Mouse (Mus musculus): ENCODE data around the gene Exoc6b. TPM values are rescaled to one million over a fixed set of nuclear protein-coding genes. Genes with fewer than 3 reads are reported as not detected.
A peak's percentile ranks its signal among the peaks of the same experiment; 100 is the strongest.

Gene Exoc6b
- polyA plus RNA-seq, 1 experiment from 2014 or later = 2.7 TPM

DNA sequence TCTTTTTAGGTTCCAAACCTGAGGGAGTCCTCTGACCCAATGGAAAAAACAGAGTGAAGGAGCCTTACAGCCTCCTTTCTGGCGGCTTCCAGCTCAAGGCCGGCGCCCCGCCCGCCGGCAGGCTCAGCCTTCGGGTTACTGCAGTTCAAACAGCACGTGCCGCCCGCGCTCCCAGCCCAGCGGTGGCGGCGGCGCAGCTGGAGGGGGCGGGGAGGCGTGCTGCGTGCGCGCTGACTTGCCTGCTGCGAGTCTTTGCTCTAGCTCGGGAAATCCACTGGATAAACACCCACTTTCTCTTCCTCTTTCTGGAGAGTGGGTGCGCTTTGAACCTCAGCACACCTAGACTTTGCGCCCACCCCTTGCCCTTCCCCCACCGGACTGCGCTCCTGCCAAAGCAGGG, 485.9 kb downstream of the Exoc6b start:
- Histone ChIP-seq H3K9me3 (replicated peaks) (no peaks in the 10 kb centered on the region), H3K27ac (replicated peaks) (no peak overlapping the region), H3K4me2 (peak overlapping the region; percentile 53), H3K27me3 (peaks cover 90% of the 10 kb centered on the region), H3K9ac (no peak overlapping the region), H3K4me1 (replicated peaks) (peaks cover 24% of the 10 kb centered on the region), H3K36me3 (replicated peaks) (no peaks in the 10 kb centered on the region), H3K4me3 (replicated peaks) (peak overlapping the region; percentile 18)
- 1% methylated on average over 26 of the region's 26 CpGs for WGBS (ENCODE audit: insufficient replicate concordance)
- peak; percentile 40; the same call in 1 of the 2 replicates for ATAC-seq (ENCODE audit: insufficient read depth)

GRCm38 (mm10) chr6:84582826-84583225, 486.5 kb downstream of the Exoc6b start:
- Histone ChIP-seq H3K9me3 (replicated peaks) (no peaks in the 10 kb centered on the region), H3K27me3 (peaks cover 85% of the 10 kb centered on the region), H3K4me2 (0 out of 2 replicates have a peak overlapping the region, but pooled peaks have one; percentile 53), H3K4me3 (replicated peaks) (no peak overlapping the region), H3K9ac (no peak overlapping the region), H3K36me3 (replicated peaks) (no peaks in the 10 kb centered on the region), H3K4me1 (replicated peaks) (peaks cover 19% of the 10 kb centered on the region), H3K27ac (replicated peaks) (no peak overlapping the region)
- ATAC-seq (ENCODE audit: insufficient read depth) = no peak
- 28% methylated on average over 5 of the region's 5 CpGs for WGBS (ENCODE audit: insufficient replicate concordance)

DNA sequence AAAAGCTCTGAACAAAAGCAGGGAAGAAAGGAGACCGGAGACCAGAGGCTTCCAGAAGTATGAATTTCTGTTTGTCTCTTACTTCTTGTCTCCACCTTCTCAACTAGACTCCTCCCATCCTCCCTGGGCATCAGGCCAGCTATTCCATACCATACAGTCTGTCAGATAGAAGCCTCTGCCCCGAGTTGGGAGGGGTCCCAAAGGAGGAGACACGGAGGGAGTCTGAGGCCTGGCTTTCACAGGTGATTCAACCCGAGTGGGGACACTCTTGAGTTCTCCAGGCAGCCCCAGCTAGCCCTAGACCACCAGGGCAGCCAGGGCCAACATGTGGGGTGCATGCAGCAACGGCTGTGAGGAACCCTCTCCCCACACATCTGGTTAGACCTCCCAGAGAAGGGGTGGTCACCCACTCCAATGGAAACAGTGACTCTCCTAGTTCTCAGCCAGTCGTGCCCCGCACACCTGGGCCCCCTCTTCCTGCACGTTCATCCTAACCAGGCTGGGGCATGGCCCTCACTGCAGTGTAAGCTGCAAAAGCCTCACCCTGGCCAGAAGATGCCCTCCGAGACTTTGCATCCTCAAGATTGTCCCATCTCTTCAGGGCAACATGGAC, 487.4 kb downstream of the Exoc6b start:
- no peaks in the 10 kb centered on the region for H3K9me3 ChIP-seq (replicated peaks)
- no peak overlapping the region for H3K9ac ChIP-seq
- H3K4me2 ChIP-seq = no peak overlapping the region
- H3K4me3 ChIP-seq (replicated peaks) = no peak overlapping the region
- H3K27ac ChIP-seq (replicated peaks) = no peak overlapping the region
- 45% methylated on average over 9 of the region's 9 CpGs for WGBS (ENCODE audit: insufficient replicate concordance)
- H3K27me3 ChIP-seq = peaks cover 76% of the 10 kb centered on the region
- H3K4me1 ChIP-seq (replicated peaks) = peaks cover 17% of the 10 kb centered on the region
- H3K36me3 ChIP-seq (replicated peaks) = no peaks in the 10 kb centered on the region
- no peak for ATAC-seq (ENCODE audit: insufficient read depth)

GRCm38 (mm10) chr6:84580979-84581832, 488.1 kb downstream of the Exoc6b start:
- Histone ChIP-seq H3K4me2 (no peak overlapping the region), H3K4me1 (replicated peaks) (peaks cover 17% of the 10 kb centered on the region), H3K27ac (replicated peaks) (no peak overlapping the region), H3K9me3 (replicated peaks) (no peaks in the 10 kb centered on the region), H3K9ac (no peak overlapping the region), H3K36me3 (replicated peaks) (no peaks in the 10 kb centered on the region), H3K4me3 (replicated peaks) (no peak overlapping the region), H3K27me3 (peaks cover 73% of the 10 kb centered on the region)
- 50% methylated on average over 6 of the region's 6 CpGs for WGBS (ENCODE audit: insufficient replicate concordance)
- no peak for ATAC-seq (ENCODE audit: insufficient read depth)

DNA sequence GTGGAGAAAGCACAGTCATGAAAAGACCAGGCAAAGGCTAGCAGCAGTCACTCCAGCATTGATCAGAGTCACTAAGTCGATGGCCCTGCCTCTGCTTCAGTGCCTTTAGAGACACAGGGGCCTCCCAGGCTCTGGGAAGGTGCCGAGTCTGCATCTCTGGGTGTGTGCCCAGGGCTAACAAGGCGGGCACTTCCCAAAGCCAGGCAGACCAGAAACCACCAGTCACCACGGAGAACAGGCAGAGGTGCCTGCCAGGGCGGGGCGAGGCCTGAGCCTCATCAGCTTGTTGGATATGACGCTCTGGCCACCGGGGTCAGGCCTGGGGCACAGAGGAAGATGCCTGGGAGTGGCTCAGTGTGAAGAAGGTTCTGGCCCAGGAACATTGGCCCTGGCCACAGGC, 489.8 kb downstream of the Exoc6b start:
- no peak for ATAC-seq (ENCODE audit: insufficient read depth)
- no peaks in the 10 kb centered on the region for H3K36me3 ChIP-seq (replicated peaks)
- H3K9me3 ChIP-seq (replicated peaks) = no peaks in the 10 kb centered on the region
- H3K9ac ChIP-seq = no peak overlapping the region
- H3K27me3 ChIP-seq = peaks cover 60% of the 10 kb centered on the region
- H3K4me2 ChIP-seq = no peak overlapping the region
- 46% methylated on average over 8 of the region's 8 CpGs for WGBS (ENCODE audit: insufficient replicate concordance)
- peaks cover 9% of the 10 kb centered on the region for H3K4me1 ChIP-seq (replicated peaks)
- no peak overlapping the region for H3K4me3 ChIP-seq (replicated peaks)
- no peak overlapping the region for H3K27ac ChIP-seq (replicated peaks)

DNA sequence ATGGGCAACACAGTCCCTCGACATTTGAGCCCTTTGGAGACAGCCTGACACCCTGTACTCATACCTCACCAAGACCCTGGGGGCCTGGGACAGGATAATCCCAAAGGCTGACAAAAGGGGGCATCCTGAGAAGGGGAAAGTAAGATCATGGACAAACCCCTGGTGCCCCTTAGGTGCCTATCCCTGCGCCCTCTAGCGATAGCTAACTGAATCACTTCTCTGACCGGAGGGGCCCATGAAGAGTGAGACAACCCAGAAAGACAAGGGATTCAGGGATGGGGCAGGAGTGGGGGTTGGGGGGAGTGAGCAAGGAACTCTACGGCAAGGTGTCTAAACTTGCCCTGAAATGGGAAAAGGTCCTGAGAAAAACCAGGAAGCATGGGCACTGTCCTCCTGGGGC, 490.4 kb downstream of the Exoc6b start:
- no peak overlapping the region for H3K27ac ChIP-seq (replicated peaks)
- ATAC-seq (ENCODE audit: insufficient read depth) = no peak

GRCm38 (mm10) chr6:84577898-84578297, 491.4 kb downstream of the Exoc6b start:
- H3K4me2 ChIP-seq = no peak overlapping the region
- no peak overlapping the region for H3K9ac ChIP-seq
- H3K9me3 ChIP-seq (replicated peaks) = no peaks in the 10 kb centered on the region
- peaks cover 49% of the 10 kb centered on the region for H3K27me3 ChIP-seq
- no peak for ATAC-seq (ENCODE audit: insufficient read depth)
- WGBS (ENCODE audit: insufficient replicate concordance) = 56% methylated on average over 4 of the region's 4 CpGs
- H3K4me3 ChIP-seq (replicated peaks) = no peak overlapping the region
- no peaks in the 10 kb centered on the region for H3K4me1 ChIP-seq (replicated peaks)
- no peak overlapping the region for H3K27ac ChIP-seq (replicated peaks)
- H3K36me3 ChIP-seq (replicated peaks) = no peaks in the 10 kb centered on the region

More for the DNA sequence above, 490.4 kb downstream of the Exoc6b start:
- WGBS (ENCODE audit: insufficient replicate concordance) = 13% methylated on average over 5 of the region's 5 CpGs
- Histone ChIP-seq H3K4me2 (no peak overlapping the region), H3K9me3 (replicated peaks) (no peaks in the 10 kb centered on the region), H3K9ac (no peak overlapping the region), H3K27me3 (peaks cover 60% of the 10 kb centered on the region), H3K36me3 (replicated peaks) (no peaks in the 10 kb centered on the region), H3K4me1 (replicated peaks) (peaks cover 9% of the 10 kb centered on the region; the same call in 1 of the 2 replicates), H3K4me3 (replicated peaks) (no peak overlapping the region)

- H3K27ac ChIP-seq (replicated peaks) = no peak overlapping the region
- peaks cover 14% of the 10 kb centered on the region for H3K27me3 ChIP-seq
- no peak overlapping the region for H3K4me2 ChIP-seq
- H3K9me3 ChIP-seq (replicated peaks) = no peaks in the 10 kb centered on the region
- H3K9ac ChIP-seq = no peak overlapping the region
- ATAC-seq (ENCODE audit: insufficient read depth) = no peak; the same call in 1 of the 2 replicates
- no peak overlapping the region for H3K4me3 ChIP-seq (replicated peaks)
- 59% methylated on average over 25 of the region's 25 CpGs for WGBS (ENCODE audit: insufficient replicate concordance)
- H3K4me1 ChIP-seq (replicated peaks) = no peaks in the 10 kb centered on the region
- H3K36me3 ChIP-seq (replicated peaks) = no peaks in the 10 kb centered on the region
Observed at GRCm38 (mm10) chr6:84573905-84574660, 495.2 kb downstream of the Exoc6b start.

DNA sequence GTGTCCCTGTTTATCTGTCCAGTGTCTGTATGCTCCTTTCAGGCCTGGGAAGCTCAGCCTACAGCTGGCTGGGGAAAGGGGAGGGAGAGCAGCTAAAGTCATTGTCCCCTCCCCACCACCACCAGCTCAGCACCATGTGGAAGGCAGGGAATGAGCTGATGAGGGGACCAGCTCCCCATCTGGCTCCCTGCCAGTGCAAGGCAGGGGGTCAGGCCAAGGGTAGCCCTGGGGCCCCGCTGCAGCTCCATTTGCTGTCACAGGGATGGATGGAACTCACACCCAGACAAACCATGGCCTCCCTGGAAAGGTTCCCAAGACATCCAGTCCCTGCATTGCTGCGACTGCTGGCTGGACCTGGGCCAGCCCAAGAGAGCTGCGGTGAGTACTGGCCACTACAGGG, 499.3 kb downstream of the Exoc6b start:
- no peak overlapping the region for H3K9ac ChIP-seq
- 64% methylated on average over 3 of the region's 3 CpGs for WGBS (ENCODE audit: insufficient replicate concordance)

GRCm38 (mm10) chr6:84569590-84569989, 499.7 kb downstream of the Exoc6b start:
- Histone ChIP-seq H3K4me3 (replicated peaks) (no peak overlapping the region), H3K4me1 (replicated peaks) (no peaks in the 10 kb centered on the region), H3K4me2 (no peak overlapping the region), H3K9me3 (replicated peaks) (no peaks in the 10 kb centered on the region), H3K36me3 (replicated peaks) (no peaks in the 10 kb centered on the region), H3K27ac (replicated peaks) (no peak overlapping the region), H3K9ac (no peak overlapping the region), H3K27me3 (peaks cover 5% of the 10 kb centered on the region; the same call in 1 of the 2 replicates)
- ATAC-seq (ENCODE audit: insufficient read depth) = no peak

More for the DNA sequence above, 499.3 kb downstream of the Exoc6b start:
- Histone ChIP-seq H3K27ac (replicated peaks) (no peak overlapping the region), H3K4me3 (replicated peaks) (no peak overlapping the region), H3K27me3 (peaks cover 9% of the 10 kb centered on the region; the same call in 1 of the 2 replicates), H3K4me1 (replicated peaks) (no peaks in the 10 kb centered on the region), H3K36me3 (replicated peaks) (no peaks in the 10 kb centered on the region), H3K4me2 (no peak overlapping the region), H3K9me3 (replicated peaks) (no peaks in the 10 kb centered on the region)
- ATAC-seq (ENCODE audit: insufficient read depth) = no peak

DNA sequence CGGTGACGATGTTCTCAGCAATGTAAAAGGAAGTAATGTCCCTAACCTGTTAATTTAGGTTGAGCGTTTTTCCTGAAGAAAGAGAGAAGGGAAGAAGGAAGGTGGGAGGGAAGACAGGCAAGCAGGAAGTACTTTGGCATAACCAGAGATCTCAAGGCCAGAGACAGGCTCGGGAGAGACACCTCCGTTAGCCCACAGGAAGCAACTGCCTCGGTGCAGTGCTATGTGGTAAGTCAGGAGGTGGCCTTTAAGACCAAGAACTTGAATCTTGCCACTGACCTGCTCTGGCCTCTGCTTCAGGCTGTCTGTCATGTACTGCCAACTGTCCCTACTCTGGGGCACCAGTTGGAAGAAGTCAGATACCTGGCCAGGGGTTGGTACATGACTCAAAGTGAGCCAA, 500.4 kb downstream of the Exoc6b start:
- 21% methylated on average over 6 of the region's 6 CpGs for WGBS (ENCODE audit: insufficient replicate concordance)
- Histone ChIP-seq H3K36me3 (replicated peaks) (no peaks in the 10 kb centered on the region), H3K27ac (replicated peaks) (no peak overlapping the region), H3K9me3 (replicated peaks) (no peaks in the 10 kb centered on the region), H3K4me1 (replicated peaks) (no peaks in the 10 kb centered on the region), H3K4me3 (replicated peaks) (no peak overlapping the region), H3K9ac (no peak overlapping the region), H3K27me3 (no peaks in the 10 kb centered on the region; the same call in 1 of the 2 replicates), H3K4me2 (no peak overlapping the region)
- no peak for ATAC-seq (ENCODE audit: insufficient read depth)

All from liver, embryonic 15.5 days (tissue).